Mouse (Mus musculus): Measurements from ENCODE around the gene Man2a1.
"Not testable (repeated sequence)": the region's sequence is repeated elsewhere in the genome, so short reads cannot be mapped to it uniquely, and the experiment has no call there.

Gene Man2a1

DNA sequence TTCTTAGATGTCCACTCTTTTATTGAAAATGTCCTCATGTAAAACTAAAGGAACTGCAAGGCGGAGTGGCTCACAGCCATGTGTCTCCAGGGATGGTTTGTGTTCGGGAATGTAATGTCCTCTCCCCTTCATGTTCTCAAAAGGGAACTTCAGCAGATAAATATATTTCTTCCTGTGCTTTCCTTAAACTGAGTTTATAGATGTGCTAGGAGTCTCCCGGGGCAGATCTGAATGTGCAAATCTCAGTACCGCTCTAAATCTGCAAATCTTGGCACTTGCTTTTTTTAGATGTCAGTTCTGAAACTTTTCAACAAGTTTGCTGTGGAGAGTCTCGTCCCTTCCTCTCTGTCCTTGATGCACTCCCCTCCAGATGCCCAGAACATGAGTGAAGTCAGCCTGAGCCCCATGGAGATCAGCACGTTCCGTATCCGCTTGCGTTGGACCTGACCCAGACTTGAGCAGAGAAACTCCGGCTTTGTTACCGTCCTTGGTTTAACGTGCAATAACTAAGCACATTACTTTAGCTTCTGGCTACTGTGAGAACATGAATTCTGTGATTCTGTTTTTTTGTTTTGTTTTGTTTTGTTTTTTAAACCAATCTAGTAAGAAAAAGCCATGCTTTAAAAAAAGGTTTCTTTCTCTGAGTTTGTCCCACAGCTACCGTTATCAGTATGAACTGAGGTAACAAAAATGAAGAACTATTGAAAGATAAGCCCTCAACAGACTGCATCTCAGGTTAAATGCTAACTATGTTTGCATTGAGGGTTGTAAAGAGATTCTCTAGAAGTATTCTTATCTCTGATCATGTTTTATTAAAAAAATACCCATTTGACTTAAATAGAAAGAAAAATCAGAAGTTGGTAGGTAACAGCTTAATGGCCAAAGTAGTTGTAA, 151.8 kb downstream of the Man2a1 start:
- DNase-seq (ENCODE audit: extremely low read depth, insufficient read length, low spot score), result no peak

GRCm38 (mm10) chr17:64753507-64753906, 153.0 kb downstream of the Man2a1 start:
- no peak for DNase-seq (ENCODE audit: extremely low read depth, insufficient read length, low spot score)

DNA sequence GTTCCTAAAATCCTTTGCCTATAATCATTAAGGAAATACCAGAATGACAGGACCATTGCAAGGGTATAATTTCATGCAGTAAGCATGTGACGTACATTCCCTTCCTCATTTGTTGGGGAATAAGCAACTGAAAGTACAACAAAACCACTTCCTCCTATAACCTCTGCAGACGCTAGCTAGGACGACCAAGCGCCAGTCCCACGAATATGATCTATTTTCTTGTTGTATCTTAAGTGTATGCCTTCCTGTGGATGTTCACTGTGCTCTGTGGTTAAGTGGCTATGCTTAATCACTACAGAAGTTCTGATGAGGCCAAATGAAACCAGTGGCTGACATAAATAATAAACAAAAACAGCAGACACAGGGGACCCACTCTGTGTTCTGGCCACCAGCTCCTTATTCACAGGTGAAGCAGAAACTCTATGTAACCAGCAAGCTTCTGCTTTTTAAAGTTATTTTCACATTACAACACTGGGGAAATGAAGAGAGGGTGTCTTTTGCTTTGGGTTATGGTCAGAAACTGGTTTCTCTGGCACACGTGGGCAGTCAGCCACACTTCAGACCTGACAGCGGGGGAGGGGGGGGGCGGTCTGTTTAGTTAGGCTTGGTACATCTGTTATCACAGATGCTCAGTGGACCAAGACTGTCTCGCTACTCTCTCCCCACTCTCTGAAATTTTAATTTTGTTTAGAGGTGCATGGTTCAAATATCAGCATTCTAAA, 153.8 kb downstream of the Man2a1 start:
- DNase-seq (ENCODE audit: extremely low read depth, insufficient read length, low spot score), result no peak

GRCm38 (mm10) chr17:64755191-64755590, 154.7 kb downstream of the Man2a1 start:
- no peak for DNase-seq (ENCODE audit: extremely low read depth, insufficient read length, low spot score)

- DNase-seq (ENCODE audit: extremely low read depth, insufficient read length, low spot score), result not testable (repeated sequence)
Observed at GRCm38 (mm10) chr17:64762651-64763050, 162.1 kb downstream of the Man2a1 start.

DNA sequence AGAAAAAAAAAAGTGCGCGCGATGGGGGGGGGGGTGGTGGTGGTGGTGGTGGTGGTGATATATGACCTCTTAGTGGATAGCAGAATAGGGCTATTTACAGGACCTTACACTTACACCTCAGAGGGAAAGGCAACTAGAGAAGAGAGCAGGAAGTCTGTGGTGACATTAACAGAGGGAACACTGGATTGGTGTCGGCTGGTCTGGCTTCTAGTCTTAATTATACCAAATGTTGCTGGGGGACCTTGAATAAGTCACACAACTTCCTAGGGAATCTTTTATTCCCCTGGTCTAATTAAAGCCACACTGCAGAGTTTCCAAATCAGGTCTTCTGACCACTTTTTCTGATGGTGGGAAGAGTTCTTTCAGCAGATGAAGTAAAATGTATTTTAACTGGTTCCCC, 163.0 kb downstream of the Man2a1 start:
- no peak for DNase-seq (ENCODE audit: extremely low read depth, insufficient read length, low spot score)

DNA sequence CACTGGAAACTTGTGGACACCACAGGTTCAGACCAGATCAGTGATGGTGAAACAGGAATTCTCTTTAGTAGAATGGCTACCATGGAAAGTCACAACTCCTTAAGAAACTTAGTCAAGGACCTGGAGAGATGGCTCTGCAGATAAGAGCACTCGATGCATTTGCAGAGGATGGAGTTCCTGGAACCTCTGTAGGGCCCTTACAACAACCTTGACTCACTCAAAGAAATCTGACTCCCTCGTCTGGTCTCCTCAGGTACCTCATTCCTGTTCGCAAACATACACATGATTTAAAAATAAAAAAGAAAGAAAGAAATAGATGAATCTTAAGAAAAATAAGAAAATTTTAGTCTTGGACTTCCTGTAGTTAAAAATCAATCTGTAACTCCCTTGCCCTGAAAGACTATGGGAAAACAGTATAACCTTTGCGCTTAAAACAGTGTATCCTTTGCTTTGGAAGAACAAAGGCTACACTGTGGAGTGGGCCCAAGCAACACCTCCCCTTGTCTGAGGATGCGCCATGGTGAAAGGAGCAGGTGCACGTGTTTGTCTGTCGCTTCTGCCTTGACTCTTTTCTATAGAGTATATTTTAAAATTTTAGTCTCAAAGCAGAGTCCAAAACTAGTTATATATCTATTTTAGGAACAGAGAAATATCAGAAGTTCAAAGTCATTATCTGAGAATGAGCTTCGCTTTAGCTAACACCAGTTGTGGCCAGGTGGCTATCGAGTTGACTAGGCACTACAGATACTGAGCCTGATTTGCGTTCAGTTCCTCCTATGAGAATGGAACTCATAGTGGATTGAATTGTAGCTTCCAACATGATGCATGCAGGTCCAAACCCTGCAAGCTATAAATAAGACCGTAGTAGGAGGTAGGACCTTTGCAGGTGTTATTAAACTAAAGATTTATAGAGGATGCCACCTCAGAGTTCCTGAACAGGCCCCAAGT, 163.9 kb downstream of the Man2a1 start:
- no peak for DNase-seq (ENCODE audit: extremely low read depth, insufficient read length, low spot score)

- peak; percentile 24 for DNase-seq (ENCODE audit: extremely low read depth, insufficient read length, low spot score)
Observed at GRCm38 (mm10) chr17:64765286-64765685, 164.8 kb downstream of the Man2a1 start.

GRCm38 (mm10) chr17:64766507-64766906, 166.0 kb downstream of the Man2a1 start:
- peak; percentile 34 for DNase-seq (ENCODE audit: extremely low read depth, insufficient read length, low spot score)

DNA sequence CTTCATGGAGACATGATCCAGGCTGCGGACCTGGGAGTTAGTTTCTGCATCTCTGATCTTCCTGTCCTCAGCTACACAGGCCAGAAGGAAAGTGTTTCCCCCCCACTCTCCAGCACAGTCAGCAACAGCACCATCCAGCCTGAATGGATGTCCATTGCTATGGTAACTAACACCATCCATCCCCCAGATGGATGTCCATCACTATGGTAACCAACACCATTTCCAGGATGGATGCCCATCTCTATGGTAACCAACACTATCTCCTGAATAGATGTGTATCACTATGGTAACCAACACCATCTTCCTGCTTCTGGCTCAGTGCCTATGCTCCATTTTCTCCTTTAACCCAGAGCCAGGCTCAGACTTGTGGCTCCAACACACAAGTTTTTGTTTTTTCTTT, 169.7 kb downstream of the Man2a1 start:
- DNase-seq (ENCODE audit: extremely low read depth, insufficient read length, low spot score), result no peak

GRCm38 (mm10) chr17:64772611-64773010, 172.1 kb downstream of the Man2a1 start:
- no peak for DNase-seq (ENCODE audit: extremely low read depth, insufficient read length, low spot score)

- no peak for DNase-seq (ENCODE audit: extremely low read depth, insufficient read length, low spot score)
Observed at GRCm38 (mm10) chr17:64774218-64774617, 173.7 kb downstream of the Man2a1 start.

- no peak for DNase-seq (ENCODE audit: extremely low read depth, insufficient read length, low spot score)
Observed at GRCm38 (mm10) chr17:64778300-64778699, 177.8 kb downstream of the Man2a1 start.

GRCm38 (mm10) chr17:64778756-64779155, 178.2 kb downstream of the Man2a1 start:
- DNase-seq (ENCODE audit: extremely low read depth, insufficient read length, low spot score), result no peak

GRCm38 (mm10) chr17:64780753-64781490, 180.4 kb downstream of the Man2a1 start:
- DNase-seq (ENCODE audit: extremely low read depth, insufficient read length, low spot score), result no peak

GRCm38 (mm10) chr17:64782307-64782706, 181.8 kb downstream of the Man2a1 start:
- DNase-seq (ENCODE audit: extremely low read depth, insufficient read length, low spot score), result no peak

DNA sequence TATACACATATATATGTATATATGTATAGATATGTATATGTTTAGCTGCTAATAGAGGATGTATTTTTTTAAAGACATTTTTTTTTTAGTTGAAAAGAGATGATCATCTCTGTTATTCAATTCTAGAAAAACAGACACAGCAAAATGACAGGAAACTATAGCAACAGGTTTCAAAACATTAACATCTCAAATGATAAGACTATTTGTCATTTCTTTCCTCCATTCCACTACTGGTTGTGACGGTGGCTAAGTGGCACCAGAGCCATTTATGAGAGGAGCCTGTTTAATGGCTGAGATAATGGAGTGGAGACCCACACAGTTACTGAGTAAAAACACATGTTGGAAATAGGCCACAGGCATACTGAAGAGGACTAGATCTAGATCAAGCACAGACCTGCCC, 185.4 kb downstream of the Man2a1 start:
- no peak for DNase-seq (ENCODE audit: extremely low read depth, insufficient read length, low spot score)

- DNase-seq (ENCODE audit: extremely low read depth, insufficient read length, low spot score), result no peak
Observed at GRCm38 (mm10) chr17:64788301-64788700, 187.8 kb downstream of the Man2a1 start.

- no peak for DNase-seq (ENCODE audit: extremely low read depth, insufficient read length, low spot score)
Observed at GRCm38 (mm10) chr17:64789175-64789574, 188.6 kb downstream of the Man2a1 start.

DNA sequence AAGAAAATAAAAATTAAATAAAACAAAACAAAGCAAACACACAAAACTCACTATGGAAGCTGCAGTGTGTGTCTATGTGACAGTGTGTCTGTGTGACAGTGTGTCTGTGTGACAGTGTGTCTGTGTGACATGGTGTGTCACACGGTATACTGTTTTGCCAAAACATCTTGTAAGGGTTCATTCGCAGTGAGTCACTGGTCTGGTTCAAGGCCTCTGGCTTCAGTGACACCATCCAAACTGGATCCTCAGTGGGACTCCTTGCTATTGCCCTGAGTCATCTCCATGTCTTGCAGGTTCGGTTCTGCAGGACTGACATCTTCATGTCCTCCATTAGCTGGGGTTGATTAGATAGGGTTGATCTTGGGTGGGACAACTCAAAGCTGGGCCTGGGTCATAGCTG, 191.5 kb downstream of the Man2a1 start:
- no peak for DNase-seq (ENCODE audit: extremely low read depth, insufficient read length, low spot score)
